Mouse (Mus musculus) liver, embryonic 11.5 days (tissue): ENCODE data around the gene Vmn1r68. TPM values are rescaled to one million over a fixed set of nuclear protein-coding genes. Genes with fewer than 3 reads are reported as not detected.
A peak's percentile ranks its signal among the peaks of the same experiment; 100 is the strongest.

Experiments
- ATAC-seq: fragments of 200-750 bp; cut with Nextera tagmentation; replicated peaks from 2 replicates; pipeline ENCODE4 v1.8.0; 2017; ENCODE audit warnings: moderate number of reproducible peaks, mild to moderate bottlenecking, moderate TSS enrichment, moderate library complexity; ENCODE audit not compliant: low FRiP score
- DNase-seq: peaks from one replicate; pipeline ENCODE4 v3.0.0-alpha.2; 2017; ENCODE audit warnings: low spot score
- H3K27ac ChIP-seq: fragments of 300-500 bp; sonication (generic); 2 replicates; pipeline ENCODE4 v1.5.1; 2014; ENCODE audit warnings: mild to moderate bottlenecking, low read depth, low read length, control low read depth
- H3K27me3 ChIP-seq: fragments of 300-500 bp; sonication (generic); replicated peaks from 2 replicates; pipeline ENCODE4 v1.6.1; 2014; ENCODE audit warnings: low read length, mixed read lengths; ENCODE audit not compliant: control insufficient read depth, insufficient read depth
- H3K36me3 ChIP-seq: fragments of 300-500 bp; sonication (generic); 2 replicates; pipeline ENCODE4 v1.6.1; 2014; ENCODE audit warnings: mild to moderate bottlenecking, low read length, moderate library complexity, mixed read lengths; ENCODE audit not compliant: control insufficient read depth, insufficient read depth
- H3K4me1 ChIP-seq: fragments of 300-500 bp; sonication (generic); replicated peaks from 2 replicates; pipeline ENCODE4 v1.6.1; 2014; ENCODE audit warnings: low read length, mixed read lengths; ENCODE audit not compliant: control insufficient read depth, insufficient read depth
- H3K4me2 ChIP-seq: fragments of 300-500 bp; sonication (generic); 2 replicates; pipeline ENCODE4 v1.6.1; 2014; ENCODE audit warnings: mild to moderate bottlenecking, control low read depth, moderate library complexity
- H3K4me3 ChIP-seq: fragments of 300-500 bp; sonication (generic); 2 replicates; pipeline ENCODE4 v1.5.1; 2014; ENCODE audit warnings: low read depth, low read length, control low read depth
- H3K9ac ChIP-seq: fragments of 300-500 bp; sonication (generic); 2 replicates; pipeline ENCODE4 v1.6.1; 2014; ENCODE audit warnings: low read depth, low read length, control low read depth
- H3K9me3 ChIP-seq: fragments of 300-500 bp; sonication (generic); 2 replicates; pipeline ENCODE4 v1.6.1; 2016; ENCODE audit warnings: low read length, inconsistent platforms, mixed read lengths; ENCODE audit not compliant: control insufficient read depth
- WGBS: fragments of 180-500 bp; shearing (Covaris S2); extraction: QIAGEN DNeasy Blood & Tissue Kit; methylation state at CpG from one replicate; pipeline ENCODE4 v1.1.7; 2014; 5-methylcytosine and 5-hydroxymethylcytosine counted together
- polyA plus RNA-seq: library from polyadenylated mRNA; unstranded; fragments of >200 nt; fragmentation: Nextera tagmentation; extraction: Ambion mirVana; gene quantifications from 2 replicates; pipeline ENCODE4 v1.2.1, GENCODE M21; 2014

Gene Vmn1r68
- polyA plus RNA-seq, result not detected in 2 replicates

DNA sequence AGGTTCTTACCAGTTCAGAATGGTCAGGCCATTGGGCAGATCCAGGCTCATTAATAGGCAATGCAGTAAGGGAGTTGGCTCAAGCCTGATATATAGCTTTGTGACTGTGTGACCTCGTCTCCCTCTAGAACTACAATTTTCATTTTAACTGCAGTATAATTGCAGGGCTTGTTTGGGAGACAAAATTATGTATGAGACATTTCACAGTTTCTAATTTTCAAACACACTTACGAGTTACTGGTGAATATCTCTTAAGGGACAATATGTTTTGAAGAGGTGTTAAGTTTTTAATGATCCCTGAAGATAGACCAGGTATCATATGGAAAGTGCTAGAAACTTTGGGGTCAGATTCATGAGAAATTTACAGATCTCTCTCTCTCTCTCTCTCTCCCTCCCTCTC is at the start of gene Vmn1r68:
TSS of gene Vmn1r68 (minus strand) at position 101 of the 400 bp plus-strand sequence.
- no peak for ATAC-seq
- WGBS, result 62% methylated on average over 2 of the region's 2 CpGs
- H3K27ac ChIP-seq, result no peak within 1 kb of the TSS

GRCm38 (mm10) chr7:10495578-10495977 is 62.7 kb downstream of the Vmn1r68 start:
- peak overlapping the region; percentile 77 for H3K4me2 ChIP-seq
- DNase-seq, result no peak

More for the DNA sequence above, at the start of gene Vmn1r68:
- Histone ChIP-seq H3K9ac (no peak within 1 kb of the TSS), H3K27me3 (no peaks in the 10 kb centered on the region), H3K4me2 (no peak within 1 kb of the TSS), H3K4me1 (no peaks in the 10 kb centered on the region), H3K4me3 (no peak within 1 kb of the TSS), H3K36me3 (no peaks in the 10 kb centered on the region), H3K9me3 (no peaks in the 10 kb centered on the region)
- no peak for DNase-seq

GRCm38 (mm10) chr7:10494786-10495521 is 63.3 kb downstream of the Vmn1r68 start, which contains the start of gene Zik1:
Zik1 (minus strand) TSS chr7:10495394.
- DNase-seq (peak; percentile 65), ATAC-seq (peak; percentile 98)
- H3K4me1 ChIP-seq, result no peaks in the 10 kb centered on the region
- H3K27me3 ChIP-seq, result no peaks in the 10 kb centered on the region
- 3% methylated on average over 33 of the region's 33 CpGs for WGBS
- H3K36me3 ChIP-seq, result peaks cover 13% of the 10 kb centered on the region; the same call in 1 of the 2 replicates
- no peak within 1 kb of the TSS for H3K27ac ChIP-seq
- no peaks in the 10 kb centered on the region for H3K9me3 ChIP-seq
- H3K4me2 ChIP-seq, result peak within 1 kb of the TSS; percentile 77
- peak within 1 kb of the TSS; percentile 69 for H3K4me3 ChIP-seq
- H3K9ac ChIP-seq, result peak within 1 kb of the TSS; percentile 75

More at GRCm38 (mm10) chr7:10495578-10495977, 62.7 kb downstream of the Vmn1r68 start:
- Histone ChIP-seq H3K27ac (no peak overlapping the region), H3K9me3 (no peaks in the 10 kb centered on the region), H3K36me3 (peaks cover 8% of the 10 kb centered on the region; the same call in 1 of the 2 replicates), H3K27me3 (no peaks in the 10 kb centered on the region), H3K4me3 (peak overlapping the region; percentile 69; the same call in 1 of the 2 replicates), H3K4me1 (no peaks in the 10 kb centered on the region), H3K9ac (no peak overlapping the region)
- ATAC-seq, result no peak
- WGBS, result 31% methylated on average over 6 of the region's 6 CpGs

DNA sequence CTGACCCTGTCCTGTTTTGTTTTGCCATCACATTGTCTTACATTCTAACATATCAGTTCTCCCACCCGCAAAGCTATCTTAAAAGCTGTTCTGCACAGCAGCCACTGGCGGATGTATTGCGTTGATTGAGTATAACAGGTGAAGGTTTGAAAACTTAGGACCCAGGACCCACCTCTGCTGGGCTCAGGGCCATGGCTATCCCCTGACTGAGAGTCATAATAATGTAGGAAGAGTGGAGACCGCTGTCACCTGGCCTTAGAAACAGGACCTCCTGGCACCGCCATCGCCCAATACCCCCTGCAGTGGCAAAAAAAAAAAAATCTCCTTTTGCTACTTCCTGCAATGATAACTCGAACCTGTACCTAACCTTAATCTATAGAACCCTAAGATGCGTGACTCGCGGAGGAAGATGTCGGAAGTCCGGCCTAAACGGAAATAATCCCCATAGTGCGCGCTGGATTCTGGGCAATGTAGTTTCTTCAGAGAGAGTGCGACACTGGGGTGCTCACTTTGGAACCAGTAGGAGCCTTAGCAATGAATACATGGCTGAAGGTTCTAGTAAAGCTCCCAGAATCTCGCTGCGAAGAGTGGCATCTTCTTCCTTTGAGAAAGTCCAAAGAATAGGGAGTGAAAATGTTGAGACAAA is 77.6 kb downstream of the Vmn1r68 start:
- WGBS, result 60% methylated on average over 18 of the region's 18 CpGs
- no peak overlapping the region for H3K4me2 ChIP-seq
- no peak overlapping the region for H3K9ac ChIP-seq
- H3K4me3 ChIP-seq, result no peak overlapping the region
- no peaks in the 10 kb centered on the region for H3K36me3 ChIP-seq
- no peak overlapping the region for H3K27ac ChIP-seq
- ATAC-seq (no peak), DNase-seq (no peak)
- no peaks in the 10 kb centered on the region for H3K9me3 ChIP-seq
- no peaks in the 10 kb centered on the region for H3K4me1 ChIP-seq
- no peaks in the 10 kb centered on the region for H3K27me3 ChIP-seq

DNA sequence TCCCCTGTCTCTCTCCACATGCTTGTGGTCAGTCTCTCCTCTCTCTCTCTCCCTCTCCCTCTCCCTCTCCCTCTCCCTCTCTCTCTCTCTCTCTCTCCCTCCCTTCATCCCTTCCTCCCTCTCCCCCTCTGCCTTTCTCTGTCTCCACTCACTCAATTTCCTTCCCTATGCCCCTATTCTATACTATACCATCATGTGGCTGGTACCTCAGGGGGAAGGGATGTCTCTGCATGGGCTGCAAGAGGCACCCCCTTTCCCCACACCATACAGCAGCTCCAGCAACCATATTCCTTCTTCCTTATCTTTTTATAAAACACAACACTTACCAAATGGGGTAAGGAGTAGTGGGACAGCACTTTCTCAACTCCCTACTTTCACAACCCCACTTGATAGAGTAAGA is 78.5 kb downstream of the Vmn1r68 start:
- no peaks in the 10 kb centered on the region for H3K27me3 ChIP-seq
- no peaks in the 10 kb centered on the region for H3K36me3 ChIP-seq
- ATAC-seq, result no peak
- H3K4me2 ChIP-seq, result no peak overlapping the region
- H3K9ac ChIP-seq, result no peak overlapping the region
- DNase-seq, result no peak
- H3K27ac ChIP-seq, result no peak overlapping the region
- H3K9me3 ChIP-seq, result no peaks in the 10 kb centered on the region
- no peak overlapping the region for H3K4me3 ChIP-seq
- no peaks in the 10 kb centered on the region for H3K4me1 ChIP-seq

DNA sequence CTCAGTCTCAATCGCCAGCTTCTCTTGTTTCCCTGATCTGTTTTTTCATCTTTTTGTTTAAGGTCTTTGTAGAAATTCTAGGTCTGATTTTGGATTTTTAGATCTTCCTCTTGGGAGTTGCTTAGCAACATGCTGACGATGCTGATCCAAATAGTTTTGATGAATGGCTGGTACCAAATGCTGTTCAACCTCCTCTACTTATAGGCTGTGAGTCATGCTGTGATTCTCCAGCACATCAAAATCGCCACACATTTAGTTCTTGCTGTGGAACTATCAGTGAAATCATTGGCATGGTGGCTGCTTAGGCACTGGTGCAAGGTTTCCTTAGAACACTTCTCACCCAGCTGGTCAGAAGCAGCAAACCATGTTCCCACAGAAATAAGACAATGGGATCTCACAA is 100.1 kb downstream of the Vmn1r68 start:
- 60% methylated on average over 3 of the region's 3 CpGs for WGBS

More for the DNA sequence above, 100.1 kb downstream of the Vmn1r68 start:
- H3K27me3 ChIP-seq, result no peaks in the 10 kb centered on the region
- no peaks in the 10 kb centered on the region for H3K4me1 ChIP-seq
- H3K9me3 ChIP-seq, result 0 out of 2 replicates have a peak, but pooled peaks cover 7% of the 10 kb centered on the region
- ATAC-seq (no peak), DNase-seq (no peak)
- H3K27ac ChIP-seq, result no peak overlapping the region
- no peaks in the 10 kb centered on the region for H3K36me3 ChIP-seq
- H3K4me2 ChIP-seq, result no peak overlapping the region
- H3K9ac ChIP-seq, result no peak overlapping the region
- no peak overlapping the region for H3K4me3 ChIP-seq

Other genes with a start within 250 kb of the Vmn1r68 start
- gene Vmn1r67, start 115.2 kb downstream of the Vmn1r68 start, polyA plus RNA-seq, result not detected in 2 replicates
- gene Zik1, start 63.1 kb downstream of the Vmn1r68 start, polyA plus RNA-seq, result 9.9 and 10.5 TPM in 2 replicates
- gene Vmn1r69, start 55.2 kb upstream of the Vmn1r68 start, polyA plus RNA-seq, result not detected in 2 replicates
- gene Vmn1r70, start 73.0 kb upstream of the Vmn1r68 start, polyA plus RNA-seq, result not detected in 2 replicates
- gene Nlrp4b, start 129.3 kb upstream of the Vmn1r68 start, polyA plus RNA-seq, result not detected in 2 replicates
- not detected in 2 replicates for gene Vmn1r71, start 195.9 kb upstream of the Vmn1r68 start, polyA plus RNA-seq